Mouse (Mus musculus) midbrain, embryonic 16.5 days (tissue): ENCODE data around the gene Irf2. TPM values are rescaled to one million over a fixed set of nuclear protein-coding genes. Genes with fewer than 3 reads are reported as not detected.

Experiments used
- ATAC-seq: fragments of 200-750 bp; cut with Nextera tagmentation; 2 replicates; pipeline ENCODE4 v1.8.0; 2017; ENCODE audit warnings: moderate TSS enrichment
- H3K27ac ChIP-seq: fragments of 300-500 bp; sonication (generic); 2 replicates; pipeline ENCODE4 v1.5.1; 2014; ENCODE audit warnings: mild to moderate bottlenecking, low read length, mixed read lengths
- H3K27me3 ChIP-seq: fragments of 300-500 bp; sonication (generic); 2 replicates; pipeline ENCODE4 v1.6.1; 2014; ENCODE audit warnings: low read depth, low read length, mixed read lengths; ENCODE audit not compliant: control insufficient read depth, insufficient read depth
- H3K36me3 ChIP-seq: fragments of 300-500 bp; sonication (generic); 2 replicates; pipeline ENCODE4 v1.6.1; 2014; ENCODE audit warnings: mild to moderate bottlenecking, low read length, moderate library complexity, mixed read lengths; ENCODE audit not compliant: control insufficient read depth, insufficient read depth
- H3K4me1 ChIP-seq: fragments of 300-500 bp; sonication (generic); 2 replicates; pipeline ENCODE4 v1.6.1; 2014; ENCODE audit warnings: mild to moderate bottlenecking, low read length, mixed read lengths; ENCODE audit not compliant: control insufficient read depth, insufficient read depth
- H3K4me2 ChIP-seq: fragments of 300-500 bp; sonication (generic); 2 replicates; pipeline ENCODE4 v1.6.1; 2014; ENCODE audit warnings: mild to moderate bottlenecking, low read length, mixed read lengths
- H3K4me3 ChIP-seq: fragments of 300-500 bp; sonication (generic); 2 replicates; pipeline ENCODE4 v1.5.1; 2014; ENCODE audit warnings: low read depth, mild to moderate bottlenecking, low read length, moderate library complexity, mixed read lengths
- H3K9ac ChIP-seq: fragments of 300-500 bp; sonication (generic); 2 replicates; pipeline ENCODE4 v1.6.1; 2014; ENCODE audit warnings: low read depth, low read length, mixed read lengths
- H3K9me3 ChIP-seq: fragments of 300-500 bp; sonication (generic); replicated peaks from 2 replicates; pipeline ENCODE4 v1.6.1; 2014; ENCODE audit warnings: mild to moderate bottlenecking, low read length, mixed read lengths; ENCODE audit not compliant: control insufficient read depth, poor library complexity, severe bottlenecking
- WGBS: fragments of 180-500 bp; shearing (Covaris S2); extraction: QIAGEN DNeasy Blood & Tissue Kit; methylation state at CpG from one replicate; pipeline ENCODE4 v1.1.7; 2014; 5-methylcytosine and 5-hydroxymethylcytosine counted together
- polyA plus RNA-seq: library from polyadenylated mRNA; unstranded; fragments of >200 nt; fragmentation: Nextera tagmentation; extraction: Ambion mirVana; gene quantifications from 2 replicates; pipeline ENCODE4 v1.2.1, GENCODE M21; 2015

The Irf2 gene
- polyA plus RNA-seq, 1 experiment from 2014 or later, result 10.3 TPM

DNA sequence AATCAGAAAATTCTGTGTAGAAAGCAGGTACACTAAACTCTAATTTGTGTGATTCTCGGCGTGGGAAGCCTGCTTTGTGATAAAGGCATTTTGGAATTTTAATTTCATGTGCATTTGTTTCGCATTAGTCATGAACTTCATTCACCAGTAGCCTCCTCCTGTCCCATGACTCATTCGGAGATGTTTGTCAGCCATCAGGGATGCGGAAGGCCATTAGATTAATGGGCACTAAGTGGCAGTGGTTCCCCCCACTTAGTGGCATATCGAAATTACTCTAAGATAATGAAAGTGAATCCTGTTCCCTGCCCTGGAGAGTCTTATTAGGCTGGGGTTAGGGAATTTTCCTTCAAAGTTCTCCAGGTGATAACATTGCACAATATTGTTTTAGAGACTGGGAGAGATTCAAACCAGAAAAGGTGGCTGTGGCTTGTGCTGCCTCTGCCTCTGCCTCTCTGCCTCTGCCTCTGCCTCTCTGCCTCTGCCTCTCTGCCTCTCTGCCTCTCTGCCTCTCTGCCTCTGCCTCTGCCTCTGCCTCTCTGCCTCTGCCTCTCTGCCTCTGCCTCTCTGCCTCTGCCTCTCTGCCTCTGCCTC lies 41.6 kb downstream of the Irf2 start:
- Histone ChIP-seq H3K4me1 (no peaks in the 10 kb centered on the region), H3K9ac (no peak overlapping the region), H3K27me3 (no peaks in the 10 kb centered on the region), H3K4me3 (no peak overlapping the region), H3K27ac (no peak overlapping the region), H3K9me3 (no peaks in the 10 kb centered on the region), H3K4me2 (no peak overlapping the region), H3K36me3 (no peaks in the 10 kb centered on the region)
- no peak for ATAC-seq
- 93% methylated on average over 6 of the region's 6 CpGs for WGBS

DNA sequence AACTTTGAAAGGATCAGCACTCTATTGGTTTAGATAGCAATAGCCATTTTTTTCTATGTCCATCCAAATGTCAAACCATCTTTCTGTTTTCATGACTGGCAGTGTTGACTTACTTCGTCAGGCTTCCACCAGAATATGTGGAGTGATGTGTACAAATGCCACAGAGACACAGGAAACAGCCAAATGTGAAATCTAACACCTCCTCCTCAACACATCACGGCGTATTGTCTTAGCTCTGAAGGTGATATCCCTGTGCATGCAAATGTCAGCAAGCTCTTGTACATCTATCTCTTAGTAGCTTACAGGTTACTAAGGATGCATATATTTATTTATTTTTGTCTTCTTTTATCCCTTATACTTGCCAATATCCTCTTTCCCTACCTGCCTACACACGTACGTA lies 42.7 kb downstream of the Irf2 start:
- Histone ChIP-seq H3K4me2 (no peak overlapping the region), H3K9ac (no peak overlapping the region), H3K4me3 (no peak overlapping the region), H3K36me3 (no peaks in the 10 kb centered on the region), H3K27me3 (no peaks in the 10 kb centered on the region), H3K9me3 (no peaks in the 10 kb centered on the region), H3K4me1 (no peaks in the 10 kb centered on the region), H3K27ac (no peak overlapping the region)
- no peak for ATAC-seq
- over 99% methylated on average over 5 of the region's 5 CpGs for WGBS

DNA sequence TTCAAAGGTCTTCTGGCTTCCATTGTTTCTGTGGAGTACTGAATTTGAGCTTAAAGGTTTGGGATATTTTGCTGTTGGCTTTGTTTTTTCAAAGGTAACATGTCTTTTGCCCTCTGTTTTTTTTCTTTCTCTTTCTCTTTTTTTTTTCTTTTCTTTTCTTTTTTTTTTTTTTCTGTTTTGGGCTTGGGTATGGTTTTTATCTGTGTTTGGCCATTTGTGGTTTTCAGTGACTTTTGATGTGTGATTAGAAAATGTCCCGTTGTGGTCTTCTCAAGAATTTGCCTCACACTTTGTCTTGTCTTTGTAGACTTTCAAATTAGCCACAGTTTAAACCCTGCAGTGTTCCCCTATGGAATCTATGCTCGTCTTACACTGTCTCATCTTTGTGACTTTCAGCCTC lies 45.5 kb downstream of the Irf2 start:
- Histone ChIP-seq H3K36me3 (no peaks in the 10 kb centered on the region), H3K27me3 (no peaks in the 10 kb centered on the region), H3K4me1 (no peaks in the 10 kb centered on the region), H3K4me2 (no peak overlapping the region), H3K27ac (no peak overlapping the region), H3K9me3 (no peaks in the 10 kb centered on the region), H3K9ac (no peak overlapping the region), H3K4me3 (no peak overlapping the region)
- WGBS, result 50% methylated on average over 2 of the region's 2 CpGs
- no peak for ATAC-seq

DNA sequence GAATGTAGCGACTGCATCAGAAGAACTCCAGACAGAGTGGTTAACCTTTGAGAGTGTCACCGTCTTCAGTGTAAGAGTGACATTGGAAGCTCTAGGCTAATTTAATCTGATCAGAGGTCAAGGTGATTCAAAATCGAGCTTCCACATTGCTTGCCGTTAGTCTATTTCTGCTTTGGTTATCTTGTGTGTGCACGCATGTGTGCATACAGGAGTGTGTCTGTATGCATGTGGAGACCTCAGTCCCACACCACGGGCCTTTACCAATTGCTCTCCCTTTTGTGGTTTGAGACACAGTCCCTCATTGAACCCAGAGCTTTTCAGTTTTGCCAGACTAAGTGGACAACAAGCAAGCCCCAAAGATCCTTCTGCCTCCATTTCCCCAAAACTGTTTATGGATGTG lies 46.4 kb downstream of the Irf2 start:
- H3K9ac ChIP-seq, result no peak overlapping the region
- 91% methylated on average over 6 of the region's 6 CpGs for WGBS
- no peak overlapping the region for H3K4me3 ChIP-seq
- no peak overlapping the region for H3K27ac ChIP-seq
- H3K36me3 ChIP-seq, result no peaks in the 10 kb centered on the region
- H3K9me3 ChIP-seq, result no peaks in the 10 kb centered on the region
- no peak for ATAC-seq
- no peak overlapping the region for H3K4me2 ChIP-seq
- no peaks in the 10 kb centered on the region for H3K27me3 ChIP-seq
- H3K4me1 ChIP-seq, result no peaks in the 10 kb centered on the region

DNA sequence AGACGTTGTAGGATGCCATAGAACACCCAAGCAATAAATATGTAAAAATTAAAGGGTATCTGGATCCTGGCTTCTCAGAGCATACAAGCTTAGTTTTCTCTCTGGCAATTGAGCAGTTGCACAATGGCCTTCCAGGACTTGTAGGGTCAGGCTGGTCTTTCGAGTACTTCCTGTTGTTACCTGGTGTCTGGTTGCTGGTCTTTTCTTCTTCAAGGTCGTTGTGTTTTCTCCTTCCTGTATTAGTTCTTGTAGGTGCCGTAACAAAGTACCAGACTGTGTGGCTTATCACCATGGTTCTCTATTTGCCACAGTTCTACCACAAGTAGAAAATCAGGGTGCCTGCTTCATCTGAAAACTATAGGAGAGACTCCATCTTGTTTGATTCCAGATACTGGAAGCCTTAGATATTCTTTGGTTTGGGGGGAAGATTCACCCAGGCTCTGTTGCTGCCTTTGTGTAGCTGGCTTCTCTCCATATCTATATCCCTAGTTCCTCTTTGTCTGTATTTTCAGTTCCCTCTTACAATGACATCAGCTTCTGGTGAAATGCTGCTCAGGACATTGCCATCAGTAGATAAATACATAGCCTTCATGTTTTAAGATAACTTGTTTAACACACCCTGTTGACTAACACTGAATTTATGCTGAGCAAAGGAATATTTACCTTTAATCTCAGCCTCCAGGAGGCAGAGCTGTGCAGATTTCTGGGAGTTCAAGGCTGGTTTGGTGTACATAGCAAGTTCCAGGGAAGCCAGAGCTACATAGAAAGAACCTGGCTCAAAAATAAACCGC lies 49.8 kb downstream of the Irf2 start:
- H3K27ac ChIP-seq, result no peak overlapping the region
- no peak overlapping the region for H3K4me2 ChIP-seq
- no peaks in the 10 kb centered on the region for H3K27me3 ChIP-seq
- ATAC-seq, result no peak
- no peaks in the 10 kb centered on the region for H3K4me1 ChIP-seq
- no peak overlapping the region for H3K4me3 ChIP-seq
- H3K9ac ChIP-seq, result no peak overlapping the region
- no peaks in the 10 kb centered on the region for H3K9me3 ChIP-seq
- 96% methylated on average over 5 of the region's 5 CpGs for WGBS
- no peaks in the 10 kb centered on the region for H3K36me3 ChIP-seq

DNA sequence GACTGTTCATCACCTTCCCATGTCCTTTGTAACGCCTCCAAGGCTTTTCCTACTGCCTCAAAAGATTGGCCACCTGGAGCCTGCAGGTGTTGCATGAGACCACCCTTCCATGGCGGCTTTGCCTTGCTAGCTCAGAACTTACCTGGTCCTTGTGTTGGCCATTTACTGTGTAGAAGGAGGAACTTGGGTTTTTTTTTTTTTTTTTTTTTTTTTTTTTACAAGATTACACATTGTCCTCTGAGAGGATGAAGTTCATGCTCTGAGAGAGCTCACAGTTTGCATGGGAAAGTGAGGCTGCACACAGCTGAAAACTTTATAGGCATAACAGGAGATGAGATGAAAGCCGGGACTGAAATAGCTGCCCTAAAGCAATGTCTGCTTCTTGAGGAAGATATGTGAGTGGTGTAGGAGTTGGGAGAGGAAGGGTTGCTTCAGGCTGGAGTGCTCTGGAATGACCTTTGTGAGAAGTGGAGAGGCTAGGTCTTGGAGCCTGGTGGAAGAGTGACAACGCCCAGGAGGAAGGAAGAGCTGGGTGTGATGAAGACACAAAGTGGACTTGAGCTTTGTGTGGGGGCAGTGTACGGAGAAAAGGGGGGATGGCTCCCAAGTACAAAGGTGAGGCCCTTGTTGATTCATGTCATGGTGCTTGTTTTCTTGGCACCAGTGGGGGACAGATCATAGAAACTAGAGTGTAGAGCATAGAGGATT lies 52.3 kb downstream of the Irf2 start:
- H3K4me2 ChIP-seq, result no peak overlapping the region
- H3K27ac ChIP-seq, result no peak overlapping the region
- 94% methylated on average over 5 of the region's 5 CpGs for WGBS
- H3K27me3 ChIP-seq, result no peaks in the 10 kb centered on the region
- no peaks in the 10 kb centered on the region for H3K4me1 ChIP-seq
- ATAC-seq, result no peak
- no peak overlapping the region for H3K9ac ChIP-seq
- no peaks in the 10 kb centered on the region for H3K9me3 ChIP-seq
- H3K4me3 ChIP-seq, result no peak overlapping the region
- no peaks in the 10 kb centered on the region for H3K36me3 ChIP-seq

DNA sequence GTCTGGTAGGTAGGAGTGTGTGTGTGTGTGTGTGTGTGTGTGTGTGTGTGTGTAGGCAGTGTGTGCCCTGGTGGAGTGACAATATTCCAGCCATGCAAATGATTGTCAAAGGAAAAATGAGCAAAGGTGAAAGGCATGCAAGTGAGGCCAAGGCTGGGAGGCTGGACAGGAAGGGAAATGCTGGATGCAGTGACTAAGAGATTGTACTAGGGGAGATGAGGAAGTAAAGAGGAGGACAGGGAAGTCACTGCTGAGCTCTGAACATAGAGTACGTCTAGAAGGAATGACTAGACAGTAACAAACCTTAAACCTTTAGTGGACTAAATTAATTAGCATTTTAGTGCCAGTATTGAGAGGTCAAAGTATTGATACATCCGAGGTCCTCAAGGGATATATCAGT lies 53.1 kb downstream of the Irf2 start:
- Histone ChIP-seq H3K4me1 (no peaks in the 10 kb centered on the region), H3K9ac (no peak overlapping the region), H3K36me3 (no peaks in the 10 kb centered on the region), H3K27ac (no peak overlapping the region), H3K4me2 (no peak overlapping the region), H3K27me3 (no peaks in the 10 kb centered on the region), H3K4me3 (no peak overlapping the region), H3K9me3 (no peaks in the 10 kb centered on the region)
- ATAC-seq, result no peak
- 89% methylated on average over 2 of the region's 2 CpGs for WGBS

DNA sequence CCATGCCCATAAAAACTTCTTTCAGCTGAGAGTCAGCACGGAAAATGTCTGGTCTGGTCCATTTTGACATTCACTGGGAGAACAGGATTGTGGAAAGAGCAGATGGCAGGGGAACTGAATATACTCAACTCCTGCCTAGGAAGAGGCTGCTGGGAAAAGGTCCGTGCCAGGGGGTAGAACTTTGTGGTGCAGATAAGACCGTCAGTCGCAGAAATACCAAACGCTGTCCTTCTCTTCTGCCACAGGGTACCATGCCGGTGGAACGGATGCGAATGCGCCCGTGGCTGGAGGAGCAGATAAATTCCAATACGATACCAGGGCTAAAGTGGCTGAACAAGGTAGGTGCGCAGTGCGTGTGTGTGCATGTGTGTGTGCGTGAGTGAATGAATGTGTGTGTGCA lies 53.7 kb downstream of the Irf2 start:
- Histone ChIP-seq H3K27me3 (no peaks in the 10 kb centered on the region), H3K4me3 (no peak overlapping the region), H3K9me3 (no peaks in the 10 kb centered on the region), H3K9ac (no peak overlapping the region), H3K27ac (no peak overlapping the region), H3K36me3 (no peaks in the 10 kb centered on the region), H3K4me1 (no peaks in the 10 kb centered on the region), H3K4me2 (no peak overlapping the region)
- no peak for ATAC-seq
- WGBS, result 96% methylated on average over 14 of the region's 14 CpGs

DNA sequence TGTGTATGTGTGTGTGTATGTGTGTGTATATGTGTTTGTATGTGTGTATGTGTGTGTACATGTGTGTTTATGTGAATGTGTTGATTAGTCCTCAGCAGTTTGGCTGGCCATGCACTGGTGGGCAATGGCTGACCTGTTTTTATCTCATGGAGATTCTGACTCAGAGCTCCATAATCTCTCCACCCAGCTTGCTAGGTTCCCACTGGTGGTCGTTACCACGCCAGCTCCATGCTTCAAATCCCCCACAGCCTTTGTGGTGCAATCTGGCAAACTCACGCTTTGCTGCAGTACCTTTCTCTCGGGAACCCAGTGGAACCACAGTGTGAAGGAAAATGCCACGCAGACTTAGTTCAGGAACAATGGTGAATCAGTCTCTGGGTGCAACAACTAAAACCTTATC lies 54.8 kb downstream of the Irf2 start:
- no peak for ATAC-seq
- Histone ChIP-seq H3K27ac (no peak overlapping the region), H3K4me2 (no peak overlapping the region), H3K27me3 (no peaks in the 10 kb centered on the region), H3K36me3 (no peaks in the 10 kb centered on the region), H3K9me3 (no peaks in the 10 kb centered on the region), H3K9ac (no peak overlapping the region), H3K4me1 (no peaks in the 10 kb centered on the region), H3K4me3 (no peak overlapping the region)
- WGBS, result 72% methylated on average over 5 of the region's 5 CpGs
